Mouse (Mus musculus) forebrain, postnatal 0 days (tissue): Measurements from ENCODE around the gene Clrn1. TPM values are rescaled to one million over a fixed set of nuclear protein-coding genes. Genes with fewer than 3 reads are reported as not detected.

Experiments used
- ATAC-seq: fragments of 200-750 bp; cut with Nextera tagmentation; 2 replicates; pipeline ENCODE4 v1.8.0; 2017; ENCODE audit warnings: mild to moderate bottlenecking, moderate library complexity
- DNase-seq: peaks from one replicate; pipeline ENCODE4 v3.0.0-alpha.2; 2015
- H3K27ac ChIP-seq: fragments of 300-500 bp; sonication (generic); 2 replicates; pipeline ENCODE4 v1.5.1; 2014; ENCODE audit warnings: low read depth, mild to moderate bottlenecking, antibody characterized with exemption, low read length, moderate library complexity, mixed read lengths
- H3K27me3 ChIP-seq: fragments of 300-500 bp; sonication (generic); 2 replicates; pipeline ENCODE4 v1.6.1; 2014; ENCODE audit warnings: mild to moderate bottlenecking, low read length, mixed read lengths; ENCODE audit not compliant: insufficient read depth
- H3K36me3 ChIP-seq: fragments of 300-500 bp; sonication (generic); 2 replicates; pipeline ENCODE4 v1.6.1; 2014; ENCODE audit warnings: mild to moderate bottlenecking, moderate library complexity; ENCODE audit not compliant: insufficient read depth
- H3K4me1 ChIP-seq: fragments of 300-500 bp; sonication (generic); 2 replicates; pipeline ENCODE4 v1.6.1; 2014; ENCODE audit warnings: antibody characterized with exemption; ENCODE audit not compliant: insufficient read depth
- H3K4me2 ChIP-seq: fragments of 300-500 bp; sonication (generic); 2 replicates; pipeline ENCODE4 v1.6.1; 2014; ENCODE audit warnings: low read depth, mild to moderate bottlenecking, moderate library complexity
- H3K4me3 ChIP-seq: fragments of 300-500 bp; sonication (generic); 2 replicates; pipeline ENCODE4 v1.5.1; 2014; ENCODE audit warnings: low read depth, low read length, mixed read lengths
- H3K9ac ChIP-seq: fragments of 300-500 bp; sonication (generic); 2 replicates; pipeline ENCODE4 v1.6.1; 2014; ENCODE audit warnings: mild to moderate bottlenecking
- H3K9me3 ChIP-seq: fragments of 300-500 bp; sonication (generic); 2 replicates; pipeline ENCODE4 v1.6.1; 2016; ENCODE audit warnings: low read length
- CTCF ChIP-seq: sonication (generic); IDR thresholded peaks from 2 replicates; pipeline ENCODE4 v1.5.1; 2016; ENCODE audit warnings: antibody characterized with exemption, control low read depth, low read depth
- WGBS: fragments of 180-500 bp; shearing (Covaris S2); extraction: QIAGEN DNeasy Blood & Tissue Kit; methylation state at CpG from one replicate; pipeline ENCODE4 v1.1.7; 2014; 5-methylcytosine and 5-hydroxymethylcytosine counted together
- polyA plus RNA-seq: library from polyadenylated mRNA; unstranded; fragments of >200 nt; fragmentation: Nextera tagmentation; extraction: Ambion mirVana; gene quantifications from 2 replicates; pipeline ENCODE4 v1.2.1, GENCODE M21; 2015
- total RNA-seq: library from RNA; depleted of rRNA; stranded (reverse); fragments of >200 nt; gene quantifications from 2 replicates; pipeline ENCODE4 v1.2.3, GENCODE M21; 2014

Gene Clrn1
- total and polyA plus RNA-seq, 2 experiments from 2014 or later, result 2.3 to 2.6 TPM

DNA sequence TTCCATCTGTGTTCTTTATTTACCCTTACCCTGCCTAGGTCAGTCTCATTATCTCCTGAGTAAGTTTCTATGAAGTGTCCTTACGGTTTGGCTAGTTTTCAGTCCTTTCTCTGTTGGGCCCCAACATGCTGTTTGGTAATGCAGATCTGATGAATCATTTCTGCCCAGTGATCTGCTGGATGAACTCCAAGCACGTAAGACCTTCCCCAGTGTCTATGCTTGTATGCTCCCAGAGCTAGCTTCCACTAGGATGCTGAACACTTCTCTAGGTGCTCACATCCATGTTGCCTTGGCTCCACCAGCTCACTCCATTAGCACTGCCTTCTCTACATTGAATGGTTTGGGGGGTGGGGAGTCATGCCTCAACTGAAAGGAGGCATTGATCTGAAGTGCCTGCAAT is 52.3 kb downstream of the Clrn1 start:
- Histone ChIP-seq H3K9ac (no peak overlapping the region), H3K27ac (no peak overlapping the region), H3K4me2 (no peak overlapping the region), H3K27me3 (no peaks in the 10 kb centered on the region), H3K36me3 (no peaks in the 10 kb centered on the region), H3K4me3 (no peak overlapping the region), H3K9me3 (no peaks in the 10 kb centered on the region), H3K4me1 (no peaks in the 10 kb centered on the region)
- WGBS, result 74% methylated on average over 2 of the region's 2 CpGs
- no peak for TF ChIP-seq CTCF
- no peak for DNase-seq
- ATAC-seq, result no peak

DNA sequence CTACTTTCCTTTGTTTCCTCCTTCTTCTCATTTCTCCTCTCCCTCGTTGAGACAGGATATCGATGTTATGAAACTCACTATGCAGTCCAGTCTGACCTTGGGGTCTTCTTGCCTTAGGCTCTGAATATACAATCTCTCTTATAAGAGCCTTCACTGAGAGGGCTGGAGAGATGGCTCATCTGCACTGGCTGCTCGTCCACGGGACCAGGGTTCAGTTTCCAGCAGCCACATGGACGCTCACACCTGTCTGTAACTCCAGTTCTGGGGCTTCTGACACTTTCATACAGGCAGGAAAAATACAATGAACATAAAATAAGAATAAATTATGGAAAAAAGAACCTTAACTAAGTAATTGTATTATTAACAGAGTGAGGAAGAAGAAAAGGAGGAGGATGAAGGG is 53.6 kb downstream of the Clrn1 start:
- ATAC-seq (no peak), DNase-seq (no peak)
- H3K4me2 ChIP-seq, result no peak overlapping the region
- no peaks in the 10 kb centered on the region for H3K27me3 ChIP-seq
- WGBS, result 88% methylated on average over 5 of the region's 5 CpGs
- no peaks in the 10 kb centered on the region for H3K4me1 ChIP-seq
- no peak for TF ChIP-seq CTCF
- no peaks in the 10 kb centered on the region for H3K36me3 ChIP-seq
- H3K27ac ChIP-seq, result no peak overlapping the region
- no peak overlapping the region for H3K9ac ChIP-seq
- H3K4me3 ChIP-seq, result no peak overlapping the region
- no peaks in the 10 kb centered on the region for H3K9me3 ChIP-seq

DNA sequence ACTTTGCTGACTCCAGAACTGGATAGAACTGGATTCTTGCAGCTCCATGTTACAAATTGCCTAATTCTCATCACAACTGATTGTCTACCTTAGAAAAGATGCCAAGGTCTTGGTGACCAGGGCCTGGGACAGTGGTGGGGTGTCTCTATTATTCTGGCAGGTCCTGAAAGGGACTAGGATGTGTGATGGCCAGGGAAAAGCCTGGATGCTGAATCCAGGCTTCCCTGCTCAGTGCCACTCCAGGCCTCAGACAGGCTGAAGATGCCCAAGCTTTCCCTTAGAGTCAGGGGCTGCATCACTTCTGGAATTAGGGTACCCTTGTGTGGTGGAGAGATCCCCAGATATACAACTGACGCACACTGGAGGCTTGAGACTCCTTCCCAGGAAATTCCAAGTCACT is 55.2 kb downstream of the Clrn1 start:
- Histone ChIP-seq H3K27me3 (no peaks in the 10 kb centered on the region), H3K27ac (no peak overlapping the region), H3K4me2 (no peak overlapping the region), H3K4me3 (no peak overlapping the region), H3K9me3 (no peaks in the 10 kb centered on the region), H3K36me3 (no peaks in the 10 kb centered on the region), H3K9ac (no peak overlapping the region), H3K4me1 (no peaks in the 10 kb centered on the region)
- ATAC-seq, result no peak
- DNase-seq, result no peak
- TF ChIP-seq CTCF, result no peak
- WGBS, result 94% methylated on average over 1 of the region's 1 CpGs

DNA sequence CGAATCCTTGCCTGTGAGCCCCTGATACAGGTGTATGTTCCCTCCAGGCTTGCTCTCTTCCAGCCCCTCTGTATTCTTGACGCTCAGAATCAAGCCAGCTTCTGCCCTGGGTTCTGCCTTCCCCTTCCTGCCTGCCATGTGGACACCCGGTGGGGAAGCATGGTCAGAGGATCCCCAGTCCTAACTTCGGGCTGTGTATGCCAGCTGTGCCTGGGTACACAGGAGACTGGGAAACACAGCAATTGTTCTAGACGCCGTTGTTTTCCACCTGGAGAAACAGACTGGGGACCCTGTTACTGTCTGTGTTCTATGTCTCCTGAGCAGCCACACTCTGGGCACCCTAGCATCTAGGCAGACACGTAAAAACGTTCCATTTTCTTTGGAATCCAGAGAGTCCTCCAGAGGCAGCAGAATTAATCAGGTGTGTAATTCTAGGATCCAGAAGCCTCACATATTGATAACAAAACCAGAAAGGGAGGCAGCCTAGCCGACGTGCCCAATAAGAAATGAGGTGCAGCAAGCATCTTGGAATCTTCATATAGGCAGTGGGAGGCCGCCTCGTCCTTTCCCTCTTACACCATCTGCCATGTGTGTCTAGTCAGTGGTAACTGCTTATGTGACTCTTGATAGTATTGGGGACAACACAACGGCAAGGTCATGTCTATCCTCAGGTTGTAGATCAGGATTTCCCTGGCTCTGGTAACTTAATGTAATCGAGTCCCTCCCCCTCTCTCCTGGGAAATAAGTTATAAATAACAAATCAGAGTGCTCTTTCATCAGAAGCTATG is 56.6 kb downstream of the Clrn1 start:
- no peak overlapping the region for H3K9ac ChIP-seq
- no peaks in the 10 kb centered on the region for H3K9me3 ChIP-seq
- no peak overlapping the region for H3K4me2 ChIP-seq
- no peak overlapping the region for H3K27ac ChIP-seq
- no peaks in the 10 kb centered on the region for H3K36me3 ChIP-seq
- no peaks in the 10 kb centered on the region for H3K4me1 ChIP-seq
- no peak for TF ChIP-seq CTCF
- no peaks in the 10 kb centered on the region for H3K27me3 ChIP-seq
- 85% methylated on average over 14 of the region's 14 CpGs for WGBS
- ATAC-seq (no peak), DNase-seq (no peak)
- H3K4me3 ChIP-seq, result no peak overlapping the region

DNA sequence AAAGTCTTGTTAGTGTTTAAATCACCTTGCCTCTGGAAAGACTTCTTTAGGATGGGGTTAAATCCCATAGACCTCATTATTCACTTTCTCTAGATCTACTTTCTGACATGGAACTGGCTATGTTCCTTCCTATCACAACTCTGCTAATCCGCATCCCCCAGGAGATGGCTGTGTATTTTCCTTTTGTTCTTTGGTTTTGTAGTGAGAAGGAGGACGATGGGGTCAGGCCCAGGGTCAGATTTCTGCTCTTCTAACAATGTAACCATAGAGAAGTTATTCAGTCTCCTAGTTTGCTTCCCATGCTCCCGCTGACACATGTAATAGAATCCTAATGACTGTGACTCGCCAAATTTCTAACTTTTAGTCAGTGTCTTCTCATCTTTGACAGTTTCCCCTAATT is 58.9 kb downstream of the Clrn1 start:
- Histone ChIP-seq H3K27me3 (no peaks in the 10 kb centered on the region), H3K4me3 (no peak overlapping the region), H3K36me3 (no peaks in the 10 kb centered on the region), H3K4me1 (no peaks in the 10 kb centered on the region), H3K9ac (no peak overlapping the region), H3K27ac (no peak overlapping the region), H3K4me2 (no peak overlapping the region), H3K9me3 (no peaks in the 10 kb centered on the region)
- WGBS, result 16% methylated on average over 4 of the region's 4 CpGs
- ATAC-seq, result 0 out of 2 replicates have a peak, but pooled peaks have one; percentile 20
- no peak for TF ChIP-seq CTCF
- DNase-seq, result no peak

DNA sequence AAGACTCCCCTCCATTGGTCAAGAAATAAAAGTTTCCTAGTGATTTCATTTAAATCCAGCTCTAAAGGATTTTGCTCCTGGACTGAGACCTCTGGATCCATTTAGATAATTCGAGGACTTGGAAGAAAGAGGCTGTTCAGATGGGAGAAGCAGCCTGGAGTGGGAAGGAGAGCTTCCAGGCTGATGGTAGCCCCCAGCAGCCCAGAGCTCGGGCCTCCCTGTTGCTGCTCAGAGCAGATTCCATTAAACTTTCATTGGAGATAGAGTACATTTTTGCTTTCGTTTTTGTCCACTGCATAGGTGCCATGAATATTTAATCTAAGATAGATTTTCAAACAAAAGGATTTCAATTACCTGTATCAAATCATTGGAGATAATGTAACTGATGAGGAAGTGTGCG is 62.9 kb downstream of the Clrn1 start, which contains the start of gene Mindy4b-ps:
TSS of gene Mindy4b-ps (minus strand) at position 101 of the 400 bp plus-strand sequence.
- Histone ChIP-seq H3K4me1 (no peaks in the 10 kb centered on the region), H3K27me3 (no peaks in the 10 kb centered on the region), H3K9ac (no peak within 1 kb of the TSS), H3K4me2 (no peak within 1 kb of the TSS), H3K4me3 (no peak within 1 kb of the TSS), H3K27ac (no peak within 1 kb of the TSS), H3K9me3 (no peaks in the 10 kb centered on the region), H3K36me3 (no peaks in the 10 kb centered on the region)
- WGBS, result 74% methylated on average over 4 of the region's 4 CpGs
- no peak for TF ChIP-seq CTCF
- DNase-seq (no peak), ATAC-seq (no peak)

DNA sequence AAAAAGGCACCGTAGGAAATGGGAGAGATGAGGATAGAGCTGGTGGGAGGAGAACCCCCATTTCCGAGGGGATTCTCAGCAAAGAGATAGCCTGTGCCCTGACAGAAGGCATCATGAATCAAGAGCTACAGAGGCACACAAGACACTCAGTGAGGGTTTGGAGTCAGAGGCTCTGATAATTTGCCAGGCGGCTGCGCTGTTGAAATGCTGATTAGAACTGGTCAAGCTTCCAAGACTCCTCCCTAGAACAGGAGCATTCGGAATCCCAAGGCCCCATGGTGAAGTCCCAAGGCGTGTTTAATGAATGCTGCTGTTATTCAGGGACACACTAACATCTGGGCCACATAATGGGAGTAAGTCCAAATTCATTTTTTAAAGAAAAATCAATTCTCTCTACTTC is 67.8 kb downstream of the Clrn1 start:
- no peak overlapping the region for H3K4me3 ChIP-seq
- H3K27ac ChIP-seq, result no peak overlapping the region
- TF ChIP-seq CTCF, result no peak
- H3K4me1 ChIP-seq, result no peaks in the 10 kb centered on the region
- no peaks in the 10 kb centered on the region for H3K27me3 ChIP-seq
- H3K9me3 ChIP-seq, result no peaks in the 10 kb centered on the region
- DNase-seq, result peak; percentile 11
- no peak overlapping the region for H3K9ac ChIP-seq
- no peak for ATAC-seq
- no peak overlapping the region for H3K4me2 ChIP-seq
- H3K36me3 ChIP-seq, result no peaks in the 10 kb centered on the region
- 27% methylated on average over 6 of the region's 6 CpGs for WGBS
